Mouse (Mus musculus) heart, adult 2 months (tissue): ENCODE measurements at regions not wholly inside any gene's neighbourhood (a gene's known extent, or its start where the extent isn't known, plus 50 kb on each side); places are given as distances from the start of the nearest gene placed in this dataset.

ENCODE experiments used
- CTCF ChIP-seq: fragments of 200-600 bp; IDR thresholded peaks from 2 replicates; pipeline ENCODE4 v1.8.1; 2022; ENCODE audit warnings: antibody characterized with exemption, mild to moderate bottlenecking, moderate library complexity
- POLR2A ChIP-seq: fragments of 200-500 bp; IDR thresholded peaks from 2 replicates; pipeline ENCODE4 v1.6.1; 2011; ENCODE audit warnings: mild to moderate bottlenecking, low read depth, low read length, control low read depth; ENCODE audit not compliant: insufficient read depth

DNA sequence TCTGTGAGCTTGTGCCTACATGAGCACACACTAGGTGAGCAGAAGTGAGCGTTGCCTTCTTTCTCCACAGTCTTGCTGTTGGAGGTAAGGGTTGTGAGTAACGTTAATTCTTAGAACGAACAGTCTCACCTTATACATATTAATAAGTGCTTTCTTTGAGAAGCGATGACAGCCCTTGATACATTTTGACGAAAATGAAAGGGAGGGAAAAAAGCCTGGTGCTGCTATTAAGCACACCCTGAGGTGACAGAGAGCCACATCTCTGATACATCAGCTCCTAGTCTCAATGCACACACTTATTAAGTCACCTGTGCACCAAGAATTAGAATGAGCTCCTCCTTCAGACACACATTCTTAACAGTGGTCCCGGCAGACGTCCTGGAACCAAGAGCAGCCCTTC is 346.3 kb upstream of the Map3k7 start:
- TF ChIP-seq CTCF (no peak), POLR2A (no peak)
